Mouse (Mus musculus) erythroblast, adult 5-6 weeks (primary cell): ENCODE results near the gene Abl2. TPM values are rescaled to one million over a fixed set of nuclear protein-coding genes. Genes with fewer than 3 reads are reported as not detected.
"Not testable (repeated sequence)": the region's sequence is repeated elsewhere in the genome, so short reads cannot be mapped to it uniquely, and the experiment has no call there.

Experiments
- ATAC-seq: replicated peaks from 2 replicates; pipeline ENCODE4 v1.8.0; 2016; ENCODE audit warnings: moderate number of reproducible peaks, mild to moderate bottlenecking, moderate TSS enrichment, inconsistent platforms; ENCODE audit not compliant: poor library complexity, low FRiP score, severe bottlenecking
- total RNA-seq, 2 experiments: library from RNA; stranded (forward) in 1 of 2; stranded (reverse) in 1 of 2; fragments of 150-400 nt in 1 of 2; fragments of 200-764, 138-1000 nt in 1 of 2; gene quantifications; 2 replicates each; pipeline versions ENCODE4 v1.2.3 to v1.2.4; 2015 to 2017; ENCODE audit warnings: low replicate concordance in 2 of 2

The Abl2 gene
- total RNA-seq, 2 experiments from 2014 or later, result 1.5 to 8.6 TPM

- ATAC-seq, result not testable (repeated sequence)
These were observed 102.2 kb downstream of the Abl2 start for GRCm38 (mm10) chr1:156660660-156661236.

- no peak for ATAC-seq
These were observed 107.2 kb downstream of the Abl2 start for GRCm38 (mm10) chr1:156665777-156666176.

GRCm38 (mm10) chr1:156667141-156667926 lies 108.7 kb downstream of the Abl2 start:
- 0 out of 2 replicates have a peak, but pooled peaks have one; percentile 36 for ATAC-seq

GRCm38 (mm10) chr1:156668602-156669001 lies 110.0 kb downstream of the Abl2 start:
- ATAC-seq, result no peak

GRCm38 (mm10) chr1:156669208-156669983 lies 110.8 kb downstream of the Abl2 start:
- no peak for ATAC-seq

GRCm38 (mm10) chr1:156671921-156672320 lies 113.3 kb downstream of the Abl2 start:
- no peak for ATAC-seq

- no peak for ATAC-seq
These were observed 114.3 kb downstream of the Abl2 start for GRCm38 (mm10) chr1:156672720-156673475.

- ATAC-seq, result peak; percentile 33
These were observed 115.0 kb downstream of the Abl2 start for GRCm38 (mm10) chr1:156673476-156674194.

- peak; percentile 88 for ATAC-seq
These were observed 115.8 kb downstream of the Abl2 start, which contains the start of gene Tor3a for GRCm38 (mm10) chr1:156674195-156675000. Gene Tor3a, minus strand, starts transcription at chr1:156674356.

- ATAC-seq, result peak; percentile 78
These were observed 117.6 kb downstream of the Abl2 start for GRCm38 (mm10) chr1:156676171-156676570.

- no peak for ATAC-seq
These were observed 118.0 kb downstream of the Abl2 start for GRCm38 (mm10) chr1:156676596-156676995.

GRCm38 (mm10) chr1:156677230-156677629 lies 118.6 kb downstream of the Abl2 start:
- ATAC-seq, result no peak

- no peak for ATAC-seq
These were observed 121.0 kb downstream of the Abl2 start for GRCm38 (mm10) chr1:156679599-156679998.

- no peak for ATAC-seq
These were observed 127.6 kb downstream of the Abl2 start for GRCm38 (mm10) chr1:156686025-156686661.
